Mouse (Mus musculus) testis, adult 2 months (tissue): ENCODE measurements at regions not wholly inside any gene's neighbourhood (a gene's known extent, or its start where the extent isn't known, plus 50 kb on each side); places are given as distances from the start of the nearest gene placed in this dataset.

Source experiments
- CTCF ChIP-seq: fragments of 200-500 bp; IDR thresholded peaks from 2 replicates; pipeline ENCODE4 v1.5.1; 2012; ENCODE audit warnings: low read depth, mild to moderate bottlenecking, inconsistent platforms, low read length, moderate library complexity; ENCODE audit not compliant: control insufficient read depth, insufficient read depth, insufficient replicate concordance
- POLR2A ChIP-seq: fragments of 200-500 bp; IDR thresholded peaks from 2 replicates; pipeline ENCODE4 v1.6.1; 2012; ENCODE audit warnings: low read depth, mild to moderate bottlenecking, inconsistent platforms, low read length, moderate library complexity; ENCODE audit not compliant: control insufficient read depth

DNA sequence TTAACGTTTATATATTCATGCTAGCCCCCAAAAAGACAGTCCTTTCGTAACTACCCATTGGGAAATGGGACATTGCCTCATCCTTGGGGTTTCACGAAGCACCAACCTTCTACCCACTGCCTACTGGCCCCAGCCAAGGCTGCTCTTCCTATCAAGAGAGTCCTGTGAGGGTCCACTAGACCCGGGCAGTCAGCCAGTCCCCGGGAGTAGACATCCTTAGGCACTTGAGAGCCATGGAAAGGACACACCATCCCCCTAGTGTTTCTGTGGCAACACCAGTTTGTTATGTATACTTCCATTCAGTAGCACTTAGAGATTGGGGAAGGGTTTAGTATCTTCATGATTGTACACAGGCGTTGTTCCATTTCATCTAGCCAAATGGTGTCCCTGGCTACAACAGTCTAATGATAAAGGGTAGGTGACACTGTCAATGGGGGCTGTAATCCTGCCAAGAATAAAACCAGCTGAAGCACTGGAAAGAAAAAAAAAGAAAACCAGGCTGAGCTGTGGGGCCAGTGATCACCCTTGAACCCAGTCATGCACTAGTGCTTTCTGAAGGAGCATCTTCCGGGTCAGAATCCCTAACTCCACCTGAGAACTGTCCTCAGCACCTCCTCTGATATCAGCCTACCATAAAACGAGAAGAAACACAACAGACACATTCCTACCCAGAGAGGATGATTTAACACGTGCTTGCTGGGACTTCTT is 108.2 kb downstream of the Tomm20 start:
- TF ChIP-seq CTCF (no peak), POLR2A (no peak)
